Mouse (Mus musculus) left cerebral cortex, adult 2 months (tissue): Measurements from ENCODE around the gene Rab11fip4. TPM values are rescaled to one million over a fixed set of nuclear protein-coding genes. Genes with fewer than 3 reads are reported as not detected.

Experiments used
- DNase-seq, 2 experiments: peaks; one replicate each; pipeline ENCODE4 v3.0.0; 2021 to 2022; ENCODE audit warnings: low spot score in 2 of 2, mixed read lengths in 1 of 2; ENCODE audit errors: extremely low spot score in 1 of 2
- H3K27ac ChIP-seq: fragments of 200-600 bp; 2 replicates; pipeline ENCODE4 v1.8.1; 2022
- H3K4me3 ChIP-seq: fragments of 200-600 bp; 2 replicates; pipeline ENCODE4 v1.8.1; 2022
- CTCF ChIP-seq: fragments of 200-600 bp; IDR thresholded peaks from 2 replicates; pipeline ENCODE4 v1.8.1; 2022; ENCODE audit warnings: antibody characterized with exemption, mild to moderate bottlenecking, moderate library complexity
- intact Hi-C: fragments of 180-260 bp; cut with DNase I; formaldehyde crosslinking; loops from one replicate; pipeline ENCODE4 v1.15.1; 2025
- total RNA-seq, 2 experiments: library from RNA; stranded (reverse); gene quantifications; 2 replicates each; pipeline ENCODE4 v1.2.3; 2021

The Rab11fip4 gene
- total RNA-seq, 2 experiments from 2014 or later, result 246 to 249 TPM

GRCm38 (mm10) chr11:79718829-79719346 is 127.9 kb downstream of the Rab11fip4 start:
- no peak overlapping the region for H3K27ac ChIP-seq
- no peak for TF ChIP-seq CTCF
- intact Hi-C loops, result no loop called here

DNA sequence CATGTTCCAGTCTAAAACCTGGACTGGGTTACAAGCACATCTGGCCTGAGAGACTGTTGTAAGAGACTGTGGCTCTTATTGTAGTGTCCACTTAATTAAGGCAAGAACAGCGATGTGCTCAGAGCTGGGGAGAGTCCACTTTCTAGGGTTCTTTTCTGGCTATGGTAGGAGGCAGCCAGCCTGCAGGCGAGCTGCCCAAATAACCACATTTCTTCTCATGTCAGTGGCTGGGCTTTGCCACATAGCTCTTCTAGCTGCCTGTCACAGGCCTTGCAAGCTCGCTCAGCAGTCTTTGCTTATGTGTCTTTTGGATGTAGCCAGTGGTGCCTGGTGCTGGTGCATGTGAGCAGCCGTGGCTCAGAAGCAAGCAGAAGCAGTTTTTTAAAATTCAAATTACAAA is 129.7 kb downstream of the Rab11fip4 start:
- DNase-seq, result no peak
- H3K4me3 ChIP-seq, result no peak overlapping the region
- no peak overlapping the region for H3K27ac ChIP-seq
- intact Hi-C loops, result no loop called here
- no peak for TF ChIP-seq CTCF

More at GRCm38 (mm10) chr11:79718829-79719346, 127.9 kb downstream of the Rab11fip4 start:
- no peak for DNase-seq
- H3K4me3 ChIP-seq, result no peak overlapping the region

DNA sequence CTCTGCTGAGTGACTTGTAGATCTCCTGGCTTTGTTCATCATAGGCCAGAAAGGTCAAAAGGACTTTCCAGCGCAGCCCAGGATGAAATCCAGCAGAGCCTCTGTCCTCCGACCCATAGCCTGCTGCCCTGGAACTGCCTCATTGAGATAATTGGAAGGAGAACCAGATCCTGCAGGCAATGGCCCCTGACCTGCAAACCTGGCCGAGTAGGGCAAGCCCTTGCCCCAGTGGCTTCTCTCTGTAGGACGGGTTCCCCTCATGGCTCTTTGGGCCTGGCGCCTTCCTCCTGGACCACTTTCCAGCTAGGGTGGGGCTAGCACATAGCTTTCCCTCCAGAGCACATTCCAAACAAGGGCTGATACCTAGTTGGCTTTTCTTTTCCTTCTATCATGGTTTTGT is 131.8 kb downstream of the Rab11fip4 start:
- H3K27ac ChIP-seq, result no peak overlapping the region
- TF ChIP-seq CTCF, result no peak
- intact Hi-C loops, result no loop called here
- no peak for DNase-seq
- no peak overlapping the region for H3K4me3 ChIP-seq

- no peak for TF ChIP-seq CTCF
- intact Hi-C loops, result no loop called here
- no peak overlapping the region for H3K4me3 ChIP-seq
- no peak overlapping the region for H3K27ac ChIP-seq
- DNase-seq, result no peak
Measured at GRCm38 (mm10) chr11:79725005-79725404, 134.0 kb downstream of the Rab11fip4 start.

- Histone ChIP-seq H3K27ac (no peak overlapping the region), H3K4me3 (no peak overlapping the region)
- intact Hi-C loops, result loop anchor here (2.0 kb wide), 1 partner anchor 63 kb away; no protein-coding TSS in a partner anchor
- no peak for TF ChIP-seq CTCF
- peak; percentile 44 to 48 for DNase-seq
Measured at GRCm38 (mm10) chr11:79729231-79730047, 138.4 kb downstream of the Rab11fip4 start.

DNA sequence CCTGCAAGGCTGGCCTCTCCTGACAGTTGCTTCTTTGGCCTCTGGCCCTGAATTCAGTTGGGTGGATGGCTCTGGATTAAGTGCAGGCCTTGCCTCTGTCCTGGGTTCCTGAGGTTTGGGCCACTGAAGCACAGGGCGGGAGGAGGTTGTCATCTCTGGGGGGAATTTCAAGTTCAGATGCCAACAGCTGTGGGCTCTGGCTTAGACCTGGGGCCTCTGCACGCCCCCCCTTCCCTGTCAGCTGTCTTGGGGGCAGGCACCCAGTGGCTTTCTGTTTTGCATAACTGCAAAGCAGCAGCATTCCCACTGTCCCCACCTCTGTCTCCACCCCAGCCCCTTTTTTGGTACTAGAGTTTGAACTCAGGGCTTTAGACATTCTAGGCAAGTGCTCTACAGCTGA is 139.4 kb downstream of the Rab11fip4 start:
- Histone ChIP-seq H3K4me3 (no peak overlapping the region), H3K27ac (no peak overlapping the region)
- DNase-seq, result no peak
- intact Hi-C loops, result no loop called here
- TF ChIP-seq CTCF, result no peak

DNA sequence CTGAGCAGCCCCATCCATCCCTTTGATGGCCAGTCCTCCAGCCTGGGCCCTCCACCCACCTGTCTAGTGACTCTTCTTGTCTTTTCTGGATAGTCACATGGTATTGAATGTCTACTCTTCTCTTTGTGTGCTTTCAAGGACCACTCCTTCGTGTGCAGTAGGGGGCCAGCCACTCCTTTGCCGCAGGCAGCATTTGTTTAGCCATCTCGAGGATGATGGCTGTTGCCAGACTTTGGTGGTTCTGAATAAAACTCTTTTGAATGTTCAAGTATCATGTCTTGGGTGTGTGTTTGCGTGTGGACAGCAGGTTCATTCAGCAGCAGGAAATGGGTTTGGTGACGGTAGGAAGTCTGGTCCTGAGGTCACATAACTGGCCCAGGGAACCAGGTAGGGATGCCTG is 140.5 kb downstream of the Rab11fip4 start:
- H3K4me3 ChIP-seq, result no peak overlapping the region
- DNase-seq, result no peak
- H3K27ac ChIP-seq, result no peak overlapping the region
- intact Hi-C loops, result no loop called here
- TF ChIP-seq CTCF, result no peak

- H3K4me3 ChIP-seq, result no peak overlapping the region
- DNase-seq, result no peak
- H3K27ac ChIP-seq, result no peak overlapping the region
- TF ChIP-seq CTCF, result no peak
- intact Hi-C loops, result no loop called here
Measured at GRCm38 (mm10) chr11:79733013-79733412, 142.0 kb downstream of the Rab11fip4 start.

GRCm38 (mm10) chr11:79736232-79737006 is 145.4 kb downstream of the Rab11fip4 start:
- no peak for DNase-seq
- no peak overlapping the region for H3K4me3 ChIP-seq
- H3K27ac ChIP-seq, result no peak overlapping the region
- peak; percentile 29 for TF ChIP-seq CTCF
- intact Hi-C loops, result no loop called here

- TF ChIP-seq CTCF, result no peak
- intact Hi-C loops, result no loop called here
- H3K4me3 ChIP-seq, result no peak overlapping the region
- DNase-seq, result no peak
- no peak overlapping the region for H3K27ac ChIP-seq
Measured at GRCm38 (mm10) chr11:79737126-79737697, 146.2 kb downstream of the Rab11fip4 start.

DNA sequence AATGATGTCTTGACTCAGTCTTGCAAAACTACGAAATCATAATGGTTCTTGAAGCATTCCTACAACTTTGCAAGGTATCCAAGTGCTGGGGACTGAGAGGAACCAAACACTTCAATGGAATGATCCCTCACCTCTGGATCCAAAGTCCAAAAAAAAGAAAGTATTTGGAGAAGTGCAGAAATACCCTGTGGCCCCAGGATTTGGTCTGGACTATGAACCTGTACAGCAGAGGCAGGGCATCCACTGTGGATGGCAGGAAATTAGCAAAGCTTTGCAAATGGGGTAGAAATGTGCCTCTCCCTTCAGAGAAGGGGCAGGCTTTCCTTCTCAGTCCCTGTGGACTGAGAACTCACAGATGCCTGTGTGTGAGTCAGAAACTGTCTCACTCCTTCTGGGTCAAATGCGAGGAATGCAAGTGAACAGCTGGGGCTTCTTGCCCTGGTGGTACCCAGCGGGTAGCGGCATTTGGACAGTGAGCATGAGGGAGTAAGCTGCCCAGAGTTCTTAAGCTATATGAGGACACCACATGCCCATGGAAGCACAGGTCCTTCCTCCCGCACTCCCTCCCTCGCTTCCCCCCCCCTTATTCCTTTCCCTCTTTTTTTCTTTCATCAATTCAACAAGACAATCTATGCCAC is 147.0 kb downstream of the Rab11fip4 start:
- no peak for DNase-seq
- intact Hi-C loops, result no loop called here
- TF ChIP-seq CTCF, result no peak
- Histone ChIP-seq H3K4me3 (no peak overlapping the region), H3K27ac (no peak overlapping the region)
